Mouse (Mus musculus): Measurements from ENCODE around the gene Gm5767.

Gm5767 gene

GRCm38 (mm10) chr16:8680470-8680869 is at the start of gene Gm5767:
Gene Gm5767 (plus strand): TSS chr16:8680770.
- DNase-seq (ENCODE audit: low spot score in 2 of 2), result no peak

- no peak for DNase-seq (ENCODE audit: low spot score in 2 of 2)
Measured at GRCm38 (mm10) chr16:8631428-8631827, 49.1 kb upstream of the Gm5767 start.

- no peak for DNase-seq (ENCODE audit: low spot score in 2 of 2)
Measured at GRCm38 (mm10) chr16:8636867-8637216, 43.7 kb upstream of the Gm5767 start.

DNA sequence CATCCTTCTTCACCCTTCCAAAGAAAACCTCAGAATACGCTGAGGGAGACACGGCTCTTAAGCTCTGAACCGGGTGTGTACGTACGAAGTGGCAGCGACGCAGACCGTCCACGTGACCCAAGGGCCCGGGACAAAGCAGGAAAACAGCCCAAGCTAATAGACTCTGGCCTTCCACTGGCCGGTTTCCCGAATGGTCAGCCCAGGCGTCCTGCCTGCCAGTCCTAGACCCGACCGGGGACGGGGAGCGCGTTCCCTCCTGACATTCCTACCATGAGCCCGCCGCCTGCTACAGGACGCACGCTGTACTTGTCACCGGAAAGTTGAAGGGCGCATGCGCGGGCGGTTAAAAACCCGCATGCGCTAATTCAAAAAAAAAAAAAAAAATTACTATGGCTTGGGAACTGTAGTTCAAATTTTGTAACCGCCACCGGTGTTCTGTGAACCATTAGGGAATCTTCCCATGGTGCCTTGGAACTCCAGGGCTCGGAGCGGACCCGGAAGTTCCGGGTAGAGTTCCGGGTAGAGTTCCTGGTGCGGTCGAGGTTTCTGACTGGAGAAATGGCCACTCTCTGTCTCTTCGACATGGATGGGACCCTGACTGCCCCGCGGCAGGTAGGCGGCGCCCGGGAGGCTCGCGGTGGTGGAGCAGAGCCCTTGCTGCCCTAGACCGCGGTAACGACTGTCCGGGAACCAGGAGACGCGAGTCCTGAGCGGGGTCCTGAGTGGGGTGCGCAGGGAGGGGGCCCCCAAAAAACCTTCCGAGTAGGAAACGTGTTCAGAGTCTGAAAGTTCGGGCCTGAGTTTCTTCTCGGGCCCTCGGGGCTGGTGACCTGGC is 43.1 kb upstream of the Gm5767 start, which contains the start of the genes Pmm2 and Tmem186:
Gene Pmm2 (plus strand): TSS at position 458 of the 835 bp plus-strand sequence.
Gene Tmem186 (minus strand): TSS at position 496 of the 835 bp plus-strand sequence.
- DNase-seq (ENCODE audit: low spot score in 2 of 2), result peak; percentile 86 to 89

- DNase-seq (ENCODE audit: low spot score in 2 of 2), result no peak
Measured at GRCm38 (mm10) chr16:8638131-8638530, 42.4 kb upstream of the Gm5767 start.

DNA sequence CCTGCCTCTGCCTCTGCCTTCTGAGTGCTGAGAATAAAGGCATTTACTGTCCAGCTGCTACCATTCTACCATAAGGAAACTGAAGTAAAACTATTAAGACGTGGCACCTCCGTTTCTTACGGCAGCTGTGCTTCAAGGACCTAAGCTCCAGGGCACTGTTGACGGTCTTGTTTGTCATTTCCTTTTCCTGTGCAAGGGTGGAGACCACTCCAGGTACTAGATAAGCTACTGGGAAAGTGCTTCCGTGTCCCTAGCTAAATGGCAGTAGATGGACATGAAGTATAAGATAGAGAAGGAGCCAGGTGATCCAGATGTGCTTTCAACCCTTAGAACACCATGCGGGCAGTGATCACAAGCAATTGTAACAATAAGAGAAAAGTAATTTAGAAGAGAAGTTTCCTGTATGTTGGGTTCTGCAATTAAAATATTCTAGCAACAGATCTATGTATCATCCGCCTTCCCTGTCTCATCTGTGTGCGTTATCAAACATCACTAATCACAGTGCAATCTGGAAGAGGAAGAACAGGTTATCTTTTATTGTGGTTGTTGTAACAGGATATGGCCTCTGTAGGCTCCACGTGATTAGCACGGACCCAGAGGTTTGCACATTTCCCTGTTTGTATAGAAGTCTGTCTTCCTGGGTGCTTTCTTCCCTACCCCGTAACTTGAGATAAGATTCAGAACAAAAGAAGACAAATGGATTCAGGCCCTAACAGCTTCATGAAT is 40.9 kb upstream of the Gm5767 start:
- no peak for DNase-seq (ENCODE audit: low spot score in 2 of 2)

DNA sequence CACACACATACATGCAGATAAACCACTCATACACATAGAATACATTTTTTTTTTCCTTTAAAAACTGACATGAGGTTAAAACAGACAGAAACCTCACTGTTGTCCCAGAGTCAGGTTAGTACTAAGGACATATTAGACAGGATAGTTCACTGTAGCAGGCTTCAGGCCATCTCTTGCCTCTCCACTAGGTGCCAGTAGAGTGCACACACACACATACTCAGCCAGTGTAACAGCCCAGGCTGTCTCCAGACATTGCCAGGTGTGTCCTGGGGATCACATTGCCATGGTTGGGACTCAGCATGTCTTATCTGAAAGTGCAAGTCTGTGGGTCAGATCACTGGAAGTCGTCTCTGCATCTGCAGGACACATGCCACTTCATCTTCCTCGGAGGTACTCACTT is 36.7 kb upstream of the Gm5767 start:
- peak; percentile 18 to 52 for DNase-seq (ENCODE audit: low spot score in 2 of 2)

DNA sequence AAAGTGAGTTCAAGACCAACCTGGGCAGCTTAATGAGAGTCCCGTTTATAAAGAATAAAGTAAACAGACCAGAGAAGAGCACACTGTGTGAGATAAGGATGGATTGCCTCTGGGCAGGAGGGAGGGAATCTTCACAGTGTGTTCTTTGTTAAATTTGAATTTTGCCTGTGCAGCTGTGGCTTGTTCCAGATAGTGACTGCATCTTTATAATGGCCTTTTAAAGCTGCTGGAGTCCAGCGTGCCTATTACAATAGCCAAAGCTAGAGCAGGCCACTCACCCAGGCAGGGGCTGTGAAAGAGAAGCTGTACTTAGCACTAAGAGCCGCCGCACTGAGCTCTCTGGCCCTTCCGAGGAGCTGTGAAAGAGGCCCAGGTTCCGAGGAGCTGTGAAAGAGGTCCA is 35.0 kb upstream of the Gm5767 start:
- DNase-seq (ENCODE audit: low spot score in 2 of 2), result no peak

DNA sequence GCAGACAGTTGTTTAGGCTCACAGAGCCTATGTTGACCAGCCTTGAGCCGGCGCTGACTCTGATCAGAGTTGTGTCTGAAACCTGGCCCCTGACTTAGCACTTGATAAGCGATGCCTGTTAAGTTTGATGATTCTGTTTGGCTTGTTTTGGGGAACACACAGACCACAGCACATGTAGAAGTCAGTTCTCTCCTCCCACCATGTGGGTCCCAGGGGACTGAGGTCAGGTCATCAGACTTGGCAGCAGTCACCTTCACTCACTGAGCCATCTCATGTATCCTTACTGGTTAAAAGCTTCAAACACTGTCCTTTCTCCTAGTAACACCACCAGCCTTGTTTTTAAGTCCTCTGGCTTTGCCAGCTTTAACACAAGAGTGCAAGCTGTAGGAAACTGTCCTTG is 30.6 kb upstream of the Gm5767 start:
- DNase-seq (ENCODE audit: low spot score in 2 of 2), result no peak

DNA sequence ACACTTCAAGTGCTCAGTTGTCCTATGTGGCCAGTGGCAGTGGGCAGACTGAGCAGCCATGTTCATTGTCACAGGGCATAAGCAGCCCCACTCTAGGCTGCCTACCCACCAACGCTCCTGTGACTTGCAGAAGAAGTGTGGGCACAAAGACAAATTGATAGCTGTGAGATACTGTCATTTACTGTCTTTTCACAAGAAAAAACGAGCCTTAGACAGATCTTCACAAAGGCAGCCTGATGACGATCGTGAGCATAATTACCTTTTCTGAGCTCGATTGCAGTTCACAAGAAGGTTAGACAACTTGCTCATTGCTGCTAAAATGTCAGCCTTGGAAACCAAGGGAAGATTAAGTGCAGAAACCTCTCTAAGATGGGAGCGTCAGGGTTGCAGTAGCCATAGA is 25.5 kb upstream of the Gm5767 start:
- no peak for DNase-seq (ENCODE audit: low spot score in 2 of 2)

- DNase-seq (ENCODE audit: low spot score in 2 of 2), result no peak
Measured at GRCm38 (mm10) chr16:8655599-8655998, 25.0 kb upstream of the Gm5767 start.

- no peak for DNase-seq (ENCODE audit: low spot score in 2 of 2)
Measured at GRCm38 (mm10) chr16:8656256-8656655, 24.3 kb upstream of the Gm5767 start.

DNA sequence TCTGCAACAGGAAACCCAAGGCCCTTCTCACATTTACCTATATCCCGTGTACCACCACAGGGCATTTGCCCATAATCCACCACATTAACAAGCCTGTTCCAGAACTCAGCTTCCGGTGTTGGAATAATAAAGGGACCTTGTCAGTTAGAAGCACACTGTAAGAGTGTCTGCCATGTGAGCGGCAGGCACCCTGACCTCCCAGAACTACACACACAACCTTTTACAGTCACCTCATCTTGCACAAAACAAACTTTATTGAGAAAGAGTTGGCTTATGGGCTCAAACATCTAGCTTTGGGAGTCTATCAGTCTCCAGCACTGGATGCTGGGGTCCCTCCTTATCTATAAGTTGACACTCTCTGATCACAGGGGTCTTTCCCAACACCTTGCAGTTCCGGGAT is 22.2 kb upstream of the Gm5767 start:
- no peak for DNase-seq (ENCODE audit: low spot score in 2 of 2)

DNA sequence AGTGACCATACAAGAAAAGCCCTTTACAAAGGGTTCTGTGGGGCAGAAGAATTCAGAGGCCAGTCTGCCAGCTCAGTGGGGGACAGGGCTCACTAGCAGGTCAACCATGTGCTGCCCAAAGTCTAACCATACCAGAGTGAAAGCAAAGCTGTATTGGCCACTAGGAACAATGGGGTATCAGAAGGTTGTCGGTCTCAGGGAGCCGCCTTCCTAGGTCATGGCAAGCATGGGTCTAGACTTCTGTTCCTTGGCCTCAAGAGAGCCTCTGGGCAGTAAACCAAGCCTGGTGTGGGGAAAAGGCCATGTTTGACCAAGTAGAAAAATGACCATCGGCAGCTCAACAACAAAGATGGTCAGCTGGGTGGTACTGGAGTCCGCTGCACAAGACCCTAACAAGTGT is 21.8 kb upstream of the Gm5767 start:
- DNase-seq (ENCODE audit: low spot score in 2 of 2), result no peak

- no peak for DNase-seq (ENCODE audit: low spot score in 2 of 2)
Measured at GRCm38 (mm10) chr16:8663022-8663421, 17.5 kb upstream of the Gm5767 start.

GRCm38 (mm10) chr16:8663606-8664539 is 16.7 kb upstream of the Gm5767 start:
- no peak for DNase-seq (ENCODE audit: low spot score in 2 of 2)

DNA sequence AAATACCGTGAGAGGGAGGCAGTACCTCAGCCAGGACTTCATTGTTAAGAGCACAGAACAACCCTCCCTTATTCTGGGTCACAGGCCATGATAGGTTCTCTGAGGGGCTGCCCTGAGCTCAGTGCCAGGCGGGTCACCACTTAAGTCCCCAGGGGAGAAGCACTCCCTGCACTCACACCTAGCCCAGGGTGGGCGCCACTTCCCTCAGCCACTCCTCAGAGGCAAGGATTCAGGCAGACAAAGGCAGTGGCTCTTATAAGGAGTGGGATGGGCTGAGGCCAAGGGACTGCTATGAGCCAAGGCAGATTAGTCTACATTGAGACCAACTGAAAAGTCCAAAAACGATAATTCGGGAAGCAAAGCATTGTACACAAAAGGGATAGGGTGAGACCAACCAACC is 15.2 kb upstream of the Gm5767 start:
- no peak for DNase-seq (ENCODE audit: low spot score in 2 of 2)

DNA sequence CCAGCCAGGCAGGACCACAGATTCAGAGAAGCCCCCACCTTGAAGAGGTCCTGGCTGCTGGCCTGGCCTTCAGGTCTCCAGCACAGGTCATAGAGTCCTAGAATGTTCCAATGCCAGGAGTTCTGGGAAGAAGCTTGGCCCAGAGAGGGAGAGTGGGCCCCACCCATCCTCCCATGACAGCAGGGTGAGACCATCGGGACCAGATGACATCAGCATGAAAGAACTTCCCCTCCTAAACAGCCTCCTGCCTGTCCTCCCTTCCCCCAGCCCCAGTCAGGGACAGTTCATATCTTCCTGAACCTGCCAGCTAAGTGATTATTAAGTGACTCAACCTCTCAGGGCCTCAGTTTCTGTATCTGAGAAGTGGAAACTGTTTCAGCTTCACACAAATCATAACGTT is 14.1 kb upstream of the Gm5767 start:
- DNase-seq (ENCODE audit: low spot score in 2 of 2), result no peak

- DNase-seq (ENCODE audit: low spot score in 2 of 2), result no peak
Measured at GRCm38 (mm10) chr16:8667261-8667660, 13.3 kb upstream of the Gm5767 start.

DNA sequence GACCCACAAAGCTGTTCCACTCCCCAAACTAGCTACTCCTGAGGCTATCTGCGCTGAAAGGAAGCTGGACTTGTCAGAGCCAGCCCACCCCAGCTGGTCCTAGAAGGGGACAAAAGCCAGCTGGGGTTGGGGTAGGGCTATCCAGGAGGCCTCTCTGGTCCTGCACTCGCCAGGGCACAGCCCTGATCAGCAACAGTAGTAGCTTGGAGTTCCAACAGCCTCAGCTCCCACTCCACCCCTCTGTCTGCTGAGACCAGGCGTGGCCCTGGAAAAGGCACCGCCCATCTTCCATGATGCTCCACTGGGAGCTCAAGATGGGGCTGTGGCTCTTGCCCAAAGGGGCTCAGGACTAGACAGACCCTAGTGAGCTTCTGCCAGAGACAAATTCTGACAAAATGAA is 12.8 kb upstream of the Gm5767 start:
- no peak for DNase-seq (ENCODE audit: low spot score in 2 of 2)

- DNase-seq (ENCODE audit: low spot score in 2 of 2), result no peak
Measured at GRCm38 (mm10) chr16:8668386-8668785, 12.2 kb upstream of the Gm5767 start.

DNA sequence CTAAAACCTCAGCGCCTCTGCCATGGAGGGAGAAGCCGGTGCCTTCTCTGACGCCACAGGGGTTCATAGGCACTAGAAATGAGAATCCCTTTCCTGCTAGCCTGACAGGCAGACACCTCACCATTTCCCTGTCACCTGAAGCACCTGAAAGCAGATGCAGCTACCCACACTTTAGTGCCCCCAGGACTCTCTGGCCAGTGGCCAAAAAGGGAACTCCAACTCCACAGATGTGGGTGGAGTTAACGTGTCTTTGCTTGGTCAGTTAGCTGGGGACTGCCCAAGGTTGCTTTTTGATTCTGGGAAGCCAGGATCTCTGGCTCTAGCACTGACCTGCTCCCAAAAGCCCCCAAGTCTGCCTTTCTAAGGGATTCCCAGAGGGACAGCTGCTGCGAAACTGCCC is 11.1 kb upstream of the Gm5767 start:
- DNase-seq (ENCODE audit: low spot score in 2 of 2), result no peak

Data from frontal cortex, postnatal 36 days (tissue).